Comparison of ENCODE assay signal across 8 mouse cellular contexts in genomic region chr10:42204768-42205412, GRCm38 (mm10).
DNase-seq lines count a peak whose midpoint lies in the region; ATAC-seq and TF ChIP-seq lines count a peak whose summit lies in the region.

No protein-coding gene starts in this region.

- H3K9ac ChIP-seq in midbrain, embryonic 16.5 days (ENCODE audit: low read depth, low read length) = no peak overlapping the region
- H3K9ac ChIP-seq in liver, embryonic 12.5 days = no peak overlapping the region; the same call in 1 of the 2 replicates

- TF ChIP-seq POLR2A in small intestine, adult 2 months (IDR thresholded peaks at IDR 0.05; ENCODE audit: low read depth, low read length) = no peak

- H3K36me3 ChIP-seq in small intestine, adult 2 months (ENCODE audit: control insufficient read depth, insufficient read depth, low read length) = 0 out of 2 replicates have a peak, but pooled peaks cover 1% of the 10 kb centered on the region
- H3K36me3 ChIP-seq in midbrain, embryonic 16.5 days (ENCODE audit: control insufficient read depth, insufficient read depth, low read length) = no peaks in the 10 kb centered on the region
- peaks cover 55% of the 10 kb centered on the region for H3K36me3 ChIP-seq in liver, embryonic 12.5 days

- H3K4me2 ChIP-seq in midbrain, embryonic 16.5 days (ENCODE audit: low read length) = no peak overlapping the region
- no peak overlapping the region for H3K4me2 ChIP-seq in liver, embryonic 12.5 days

- no peaks in the 10 kb centered on the region for H3K27me3 ChIP-seq in small intestine, adult 2 months (ENCODE audit: control insufficient read depth, insufficient read depth, low read length)
- no peaks in the 10 kb centered on the region for H3K27me3 ChIP-seq in midbrain, embryonic 16.5 days (ENCODE audit: control insufficient read depth, insufficient read depth, low read depth, low read length)
- H3K27me3 ChIP-seq in liver, embryonic 12.5 days (replicated peaks) = no peaks in the 10 kb centered on the region

- no peak for ATAC-seq in midbrain, embryonic 16.5 days
- ATAC-seq in liver, embryonic 12.5 days = no peak

- H3K4me3 ChIP-seq in small intestine, adult 2 months (ENCODE audit: low read depth, low read length) = no peak overlapping the region
- no peak overlapping the region for H3K4me3 ChIP-seq in midbrain, embryonic 16.5 days (ENCODE audit: low read depth, low read length)
- no peak overlapping the region for H3K4me3 ChIP-seq in liver, embryonic 12.5 days

- no peak for TF ChIP-seq CTCF in small intestine, adult 2 months (IDR thresholded peaks at IDR 0.05; ENCODE audit: extremely low read depth, insufficient read length, insufficient replicate concordance, low read depth, low read length)

- intact Hi-C loops in left cerebral cortex, postnatal 14 days (cut with DNase I) = no loop called here
- intact Hi-C loops in left cerebral cortex, postnatal 4 days (cut with DNase I) = no loop called here
- intact Hi-C loops in heart, postnatal 36 days (cut with DNase I) = loop anchor here (2.0 kb wide), 1 partner anchor 42 kb away; no protein-coding TSS in a partner anchor

- peak; percentile 24 to 62 for DNase-seq in left cerebral cortex, postnatal 14 days (ENCODE audit: low spot score in 2 of 2)
- DNase-seq in left cerebral cortex, postnatal 4 days = no peak
- DNase-seq in fibroblast of lung, adult 2 months (ENCODE audit: low read depth) = peak; percentile 28
- DNase-seq in heart, postnatal 36 days = peak; percentile 67 to 72
- no peak for DNase-seq in spleen, adult 18-20 months

- peaks cover 2% of the 10 kb centered on the region; the same call in 1 of the 2 replicates for H3K9me3 ChIP-seq in midbrain, embryonic 16.5 days (replicated peaks; ENCODE audit: control insufficient read depth, low read length, poor library complexity, severe bottlenecking)
- no peaks in the 10 kb centered on the region for H3K9me3 ChIP-seq in liver, embryonic 12.5 days (replicated peaks)

- peaks cover 24% of the 10 kb centered on the region for H3K4me1 ChIP-seq in small intestine, adult 2 months (ENCODE audit: control insufficient read depth, insufficient read depth, insufficient read length, low read length)
- peaks cover 2% of the 10 kb centered on the region; the same call in 1 of the 2 replicates for H3K4me1 ChIP-seq in midbrain, embryonic 16.5 days (ENCODE audit: control insufficient read depth, insufficient read depth, low read length)
- peaks cover 69% of the 10 kb centered on the region for H3K4me1 ChIP-seq in liver, embryonic 12.5 days

- 80% methylated on average over 20 of the region's 20 CpGs for WGBS in small intestine, adult 2 months
- 84% methylated on average over 20 of the region's 20 CpGs for WGBS in midbrain, embryonic 16.5 days
- WGBS in liver, embryonic 12.5 days (ENCODE audit: insufficient replicate concordance) = 82% methylated on average over 20 of the region's 20 CpGs

- H3K27ac ChIP-seq in small intestine, adult 2 months (ENCODE audit: insufficient read depth, low read depth, low read length) = peak overlapping the region; percentile 38; the same call in 1 of the 2 replicates
- no peak overlapping the region for H3K27ac ChIP-seq in midbrain, embryonic 16.5 days (ENCODE audit: low read length)
- no peak overlapping the region for H3K27ac ChIP-seq in liver, embryonic 12.5 days

Comparison
In these comparisons a context has a peak if more than half of its experiments do, and no peak if none do; other contexts are left out.
1. DNase-seq: peak in left cerebral cortex, postnatal 14 days (2 of 2), fibroblast of lung, adult 2 months (single experiment) and heart, postnatal 36 days (2 of 2); none in left cerebral cortex, postnatal 4 days (single experiment) and spleen, adult 18-20 months (0 of 2).